Mouse (Mus musculus) midbrain, postnatal 0 days (tissue): Measurements from ENCODE around the gene Ext2. TPM values are rescaled to one million over a fixed set of nuclear protein-coding genes. Genes with fewer than 3 reads are reported as not detected.

ENCODE experiments used
- ATAC-seq: fragments of 200-750 bp; cut with Nextera tagmentation; 2 replicates; pipeline ENCODE4 v1.8.0; 2017; ENCODE audit warnings: moderate number of reproducible peaks, mild to moderate bottlenecking, moderate TSS enrichment, moderate library complexity; ENCODE audit not compliant: low FRiP score
- DNase-seq: peaks from one replicate; pipeline ENCODE4 v3.0.0-alpha.2; 2015; ENCODE audit warnings: low spot score
- H3K27ac ChIP-seq: fragments of 300-500 bp; sonication (generic); 2 replicates; pipeline ENCODE4 v1.5.1; 2014; ENCODE audit warnings: low read depth, mild to moderate bottlenecking, low read length, mixed read lengths
- H3K27me3 ChIP-seq: fragments of 300-500 bp; sonication (generic); 2 replicates; pipeline ENCODE4 v1.6.1; 2014; ENCODE audit warnings: low read length, control low read depth, mixed read lengths; ENCODE audit not compliant: insufficient read depth
- H3K36me3 ChIP-seq: fragments of 300-500 bp; sonication (generic); 2 replicates; pipeline ENCODE4 v1.6.1; 2014; ENCODE audit warnings: low read length, control low read depth, mixed read lengths; ENCODE audit not compliant: insufficient read depth
- H3K4me1 ChIP-seq: fragments of 300-500 bp; sonication (generic); 2 replicates; pipeline ENCODE4 v1.6.1; 2014; ENCODE audit warnings: mild to moderate bottlenecking, control low read depth, antibody characterized with exemption, low read length, mixed read lengths; ENCODE audit not compliant: insufficient read depth
- H3K4me2 ChIP-seq: fragments of 300-500 bp; sonication (generic); 2 replicates; pipeline ENCODE4 v1.6.1; 2014; ENCODE audit warnings: low read depth, mild to moderate bottlenecking, low read length, mixed read lengths; ENCODE audit not compliant: poor library complexity, severe bottlenecking
- H3K4me3 ChIP-seq: fragments of 300-500 bp; sonication (generic); 2 replicates; pipeline ENCODE4 v1.5.1; 2014; ENCODE audit warnings: low read depth, mild to moderate bottlenecking, low read length, moderate library complexity
- H3K9ac ChIP-seq: fragments of 300-500 bp; sonication (generic); replicated peaks from 2 replicates; pipeline ENCODE4 v1.6.1; 2014; ENCODE audit warnings: mild to moderate bottlenecking, low read length, moderate library complexity, mixed read lengths; ENCODE audit not compliant: poor library complexity, severe bottlenecking
- H3K9me3 ChIP-seq: fragments of 300-500 bp; sonication (generic); 2 replicates; pipeline ENCODE4 v1.6.1; 2016; ENCODE audit warnings: low read length, control low read depth
- CTCF ChIP-seq: IDR thresholded peaks from 2 replicates; pipeline ENCODE4 v1.5.1; 2016; ENCODE audit warnings: antibody characterized with exemption, mild to moderate bottlenecking
- WGBS: fragments of 180-500 bp; shearing (Covaris S2); extraction: QIAGEN DNeasy Blood & Tissue Kit; methylation state at CpG from one replicate; pipeline ENCODE4 v1.1.7; 2014; 5-methylcytosine and 5-hydroxymethylcytosine counted together
- polyA plus RNA-seq: library from polyadenylated mRNA; unstranded; fragments of >200 nt; fragmentation: Nextera tagmentation; extraction: Ambion mirVana; gene quantifications from 2 replicates; pipeline ENCODE4 v1.2.1, GENCODE M21; 2015
- total RNA-seq: library from RNA; depleted of rRNA; stranded (reverse); fragments of >200 nt; gene quantifications from 2 replicates; pipeline ENCODE4 v1.2.3, GENCODE M21; 2014; rRNA removed

Ext2 gene
- total and polyA plus RNA-seq, 2 experiments from 2014 or later: 42.7 to 74.1 TPM

GRCm38 (mm10) chr2:93618447-93619199 is 203.7 kb downstream of the Ext2 start:
- no peak for ATAC-seq
- Histone ChIP-seq H3K4me1 (no peaks in the 10 kb centered on the region), H3K4me3 (no peak overlapping the region), H3K4me2 (no peak overlapping the region), H3K36me3 (no peaks in the 10 kb centered on the region), H3K9ac (no peak overlapping the region), H3K27me3 (peaks cover 4% of the 10 kb centered on the region; the same call in 1 of the 2 replicates), H3K27ac (no peak overlapping the region), H3K9me3 (no peaks in the 10 kb centered on the region)
- TF ChIP-seq CTCF: no peak
- no peak for DNase-seq
- WGBS: 26% methylated on average over 19 of the region's 19 CpGs

- no peak for ATAC-seq
- DNase-seq: no peak
- 73% methylated on average over 27 of the region's 27 CpGs for WGBS
- H3K9me3 ChIP-seq: no peaks in the 10 kb centered on the region
- H3K27me3 ChIP-seq: peaks cover 4% of the 10 kb centered on the region; the same call in 1 of the 2 replicates
- H3K27ac ChIP-seq: no peak overlapping the region
- no peak overlapping the region for H3K4me2 ChIP-seq
- TF ChIP-seq CTCF: no peak
- no peaks in the 10 kb centered on the region for H3K4me1 ChIP-seq
- no peak overlapping the region for H3K9ac ChIP-seq
- no peak overlapping the region for H3K4me3 ChIP-seq
- no peaks in the 10 kb centered on the region for H3K36me3 ChIP-seq
Measured at GRCm38 (mm10) chr2:93615845-93616689, 206.3 kb downstream of the Ext2 start.

- no peak for DNase-seq
- TF ChIP-seq CTCF: no peak
- WGBS: 89% methylated on average over 7 of the region's 7 CpGs
Measured at GRCm38 (mm10) chr2:93613020-93613419, 209.3 kb downstream of the Ext2 start.

More at GRCm38 (mm10) chr2:93613020-93613419, 209.3 kb downstream of the Ext2 start:
- peaks cover 4% of the 10 kb centered on the region; the same call in 1 of the 2 replicates for H3K27me3 ChIP-seq
- H3K4me2 ChIP-seq: no peak overlapping the region
- no peak overlapping the region for H3K4me3 ChIP-seq
- no peaks in the 10 kb centered on the region for H3K36me3 ChIP-seq
- H3K4me1 ChIP-seq: no peaks in the 10 kb centered on the region
- ATAC-seq: no peak
- H3K9ac ChIP-seq: no peak overlapping the region
- no peak overlapping the region for H3K27ac ChIP-seq
- no peaks in the 10 kb centered on the region for H3K9me3 ChIP-seq

Other genes starting within 250 kb of the Ext2 start
- gene Alx4, start 180.2 kb downstream of the Ext2 start, total RNA-seq: 3.4 and 3.5 TPM in 2 replicates
- gene Alx4, start 180.2 kb downstream of the Ext2 start, polyA plus RNA-seq: 0.48 TPM in 2 replicates
- 10.8 and 12.1 TPM in 2 replicates for gene Accs, start 27.4 kb upstream of the Ext2 start, total RNA-seq
- gene Accs, start 27.4 kb upstream of the Ext2 start, polyA plus RNA-seq: 4.7 and 4.9 TPM in 2 replicates
- 0.52 TPM in 1 of 2 replicates, not detected in the other for gene Accsl, start 46.6 kb upstream of the Ext2 start, total RNA-seq
- 0.11 and 0.51 TPM in 2 replicates for gene Accsl, start 46.6 kb upstream of the Ext2 start, polyA plus RNA-seq
- gene Gm13889, start 134.6 kb upstream of the Ext2 start, total RNA-seq: 21.9 and 23.3 TPM in 2 replicates
- 9.3 and 10.4 TPM in 2 replicates for gene Gm13889, start 134.6 kb upstream of the Ext2 start, polyA plus RNA-seq
- not detected in 2 replicates for gene Gm27027, start 173.8 kb upstream of the Ext2 start, total RNA-seq
- gene Gm27027, start 173.8 kb upstream of the Ext2 start, polyA plus RNA-seq: not detected in 2 replicates
- 28.6 and 57.3 TPM in 2 replicates for gene Alkbh3, start 188.2 kb upstream of the Ext2 start, total RNA-seq
- 45.3 and 52.2 TPM in 2 replicates for gene Alkbh3, start 188.2 kb upstream of the Ext2 start, polyA plus RNA-seq